Mouse (Mus musculus) ES-Bruce4 (cell line): ENCODE measurements around the gene Patl2.

Source experiments
- CTCF ChIP-seq: IDR thresholded peaks from one replicate; pipeline ENCODE4 v1.8.1; 2011; ENCODE audit warnings: low read depth, low read length
- EP300 ChIP-seq: IDR thresholded peaks from 2 replicates; pipeline ENCODE4 v1.6.1; 2011; ENCODE audit warnings: low read depth, low read length; ENCODE audit not compliant: insufficient read depth
- POLR2A ChIP-seq: IDR thresholded peaks from one replicate; pipeline ENCODE4 v1.8.1; 2011; ENCODE audit warnings: low read length; ENCODE audit not compliant: insufficient read depth

GRCm38 (mm10) chr2:122171292-122171691, 14.7 kb downstream of the Patl2 start:
- TF ChIP-seq CTCF (no peak), POLR2A (no peak), EP300 (no peak)
